Mouse (Mus musculus) frontal cortex, postnatal 14 days (tissue): ENCODE measurements at regions not wholly inside any gene's neighbourhood (a gene's known extent, or its start where the extent isn't known, plus 50 kb on each side); places are given as distances from the start of the nearest gene placed in this dataset.
A peak's percentile ranks its signal among the peaks of the same experiment; 100 is the strongest.

Experiments used
- DNase-seq, 2 experiments: peaks; one replicate each; pipeline ENCODE4 v3.0.0; 2022; ENCODE audit warnings: low spot score in 2 of 2

DNA sequence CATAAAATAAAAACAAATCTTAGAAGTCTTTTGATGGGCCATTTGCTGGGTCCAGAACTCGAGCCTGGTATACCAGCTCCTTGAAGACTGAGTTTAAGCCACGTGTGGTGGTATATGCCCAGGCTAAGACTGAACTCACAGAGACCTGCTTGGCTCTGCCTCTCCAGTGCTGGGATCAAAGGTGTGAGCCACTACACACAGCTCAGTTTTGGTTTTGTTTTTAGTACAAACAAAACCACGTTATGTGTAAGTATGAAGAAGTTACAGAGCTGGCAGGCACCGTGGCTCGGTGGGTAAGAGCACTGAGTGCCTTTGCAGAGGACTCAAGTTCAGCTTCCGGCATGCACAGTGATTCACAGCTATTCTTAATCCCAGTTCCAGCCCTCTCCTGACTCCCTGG, 75.6 kb downstream of the Wdr5 start:
- DNase-seq = no peak

DNA sequence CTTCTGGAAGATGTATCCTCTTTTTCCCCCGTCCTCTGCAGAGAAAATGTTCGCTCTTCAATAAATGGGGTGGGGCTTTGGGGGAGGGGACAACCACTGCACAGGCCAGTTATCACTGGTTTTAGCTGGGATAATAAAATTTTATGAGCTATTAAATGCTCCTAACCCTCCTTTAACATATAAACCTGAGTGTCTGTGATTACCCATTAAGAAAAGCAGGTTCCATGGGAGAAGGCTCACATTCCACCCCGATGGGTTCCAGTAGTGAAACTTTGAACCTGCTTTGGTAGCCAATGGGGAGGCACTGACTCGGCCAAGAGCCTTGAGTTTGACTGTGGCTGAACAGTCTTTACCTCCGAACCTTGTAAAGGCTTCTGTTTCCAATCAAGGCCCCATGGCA, 76.7 kb downstream of the Wdr5 start:
- DNase-seq = no peak

DNA sequence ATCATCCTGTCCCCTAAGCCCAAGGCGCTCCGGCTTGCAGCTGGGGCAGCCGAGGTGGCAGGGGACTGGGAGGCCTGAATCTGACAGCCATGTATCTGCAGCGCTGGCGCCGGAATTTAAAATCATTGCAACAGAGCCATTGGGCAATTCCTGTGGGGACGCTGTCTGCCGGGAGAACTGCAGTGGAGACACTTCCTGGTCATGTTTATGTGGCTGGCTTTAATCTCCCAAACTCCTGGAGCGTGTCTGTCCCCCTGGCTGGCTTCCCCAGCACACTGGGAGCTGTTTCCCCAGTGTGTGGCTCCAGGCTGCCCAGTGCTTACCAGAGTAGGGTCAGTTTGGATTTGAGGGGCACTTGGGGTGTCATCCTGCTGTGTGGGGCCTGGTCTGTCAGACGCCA, 78.4 kb downstream of the Wdr5 start:
- DNase-seq = no peak

DNA sequence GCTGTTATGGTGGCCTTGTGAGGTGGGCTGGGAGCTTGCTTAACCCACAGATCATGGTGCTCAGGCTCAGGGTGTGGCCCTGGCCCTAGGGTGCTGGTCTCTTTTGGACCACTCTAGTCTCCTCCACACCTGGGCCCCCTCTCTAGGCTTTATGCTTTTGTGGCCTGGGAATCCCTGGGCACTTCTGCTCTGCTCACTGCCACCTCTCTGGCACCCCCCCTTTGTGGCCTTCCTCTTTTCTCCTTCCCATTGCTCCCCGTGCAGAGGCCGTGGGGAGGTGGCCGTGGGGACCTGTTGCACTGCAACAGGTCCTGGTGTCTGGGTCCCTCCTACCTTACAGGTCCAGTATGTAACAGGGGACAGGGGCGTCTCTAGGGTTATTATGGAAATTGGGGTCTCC, 80.3 kb downstream of the Wdr5 start:
- DNase-seq = no peak

DNA sequence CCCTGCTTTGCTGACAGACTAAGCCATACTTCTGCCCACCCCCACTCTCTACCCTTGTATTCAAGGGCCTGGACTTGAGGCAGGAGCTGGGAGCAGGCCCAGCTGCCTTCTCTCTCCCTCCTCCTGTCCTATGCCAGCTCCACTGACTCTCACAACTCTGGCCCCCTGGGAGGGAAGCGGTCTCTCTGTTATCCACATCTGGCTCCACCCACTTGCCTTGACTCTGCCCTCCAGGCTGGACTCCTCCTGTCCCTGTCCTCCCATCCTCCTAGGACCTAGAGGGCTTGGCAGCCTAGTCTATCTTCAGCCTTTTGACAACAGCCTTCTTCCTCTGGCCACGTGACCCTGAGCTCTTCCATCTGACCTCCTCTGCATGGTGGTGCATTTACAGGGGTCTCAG, 80.0 kb upstream of the Rxra start:
- no peak for DNase-seq

DNA sequence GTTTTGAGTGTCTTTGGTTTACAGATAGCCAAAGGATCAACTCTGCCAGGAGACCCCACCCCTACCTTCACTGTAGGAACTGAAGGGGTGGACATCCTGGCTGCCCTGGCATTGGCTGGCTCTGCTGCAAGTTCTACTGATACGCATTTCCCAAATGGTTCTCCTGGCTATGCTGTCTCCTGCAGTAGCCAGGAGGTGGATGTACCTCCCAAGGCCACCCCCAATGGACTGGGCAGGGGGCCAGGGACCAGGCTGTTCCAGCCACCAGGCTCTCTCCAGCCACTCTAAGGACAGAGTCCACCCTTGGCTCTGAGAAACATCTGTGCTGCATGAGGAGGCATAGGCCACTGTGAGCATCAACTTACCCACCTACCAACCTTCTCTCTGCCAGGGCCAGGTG, 79.3 kb upstream of the Rxra start:
- no peak for DNase-seq

DNA sequence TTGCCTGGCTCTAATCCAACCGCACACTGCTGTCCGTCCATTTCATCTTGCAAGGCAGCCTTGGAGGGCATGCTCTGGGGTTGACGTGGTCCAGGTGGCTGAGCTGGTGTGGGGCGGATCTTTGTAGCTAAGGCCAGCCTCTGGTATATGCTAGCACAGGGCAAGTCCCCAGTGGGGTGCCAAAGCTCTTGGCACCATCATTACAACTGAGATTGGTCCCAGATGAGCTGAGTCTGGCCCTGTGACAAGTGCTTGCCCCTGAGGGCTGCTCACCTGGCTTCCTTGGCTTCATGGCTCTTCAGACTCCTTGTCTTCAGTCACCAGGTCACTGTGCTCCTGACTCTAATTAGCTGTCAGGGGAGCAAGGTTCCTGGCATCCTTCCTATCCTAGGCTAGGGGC, 78.3 kb upstream of the Rxra start:
- no peak for DNase-seq

DNA sequence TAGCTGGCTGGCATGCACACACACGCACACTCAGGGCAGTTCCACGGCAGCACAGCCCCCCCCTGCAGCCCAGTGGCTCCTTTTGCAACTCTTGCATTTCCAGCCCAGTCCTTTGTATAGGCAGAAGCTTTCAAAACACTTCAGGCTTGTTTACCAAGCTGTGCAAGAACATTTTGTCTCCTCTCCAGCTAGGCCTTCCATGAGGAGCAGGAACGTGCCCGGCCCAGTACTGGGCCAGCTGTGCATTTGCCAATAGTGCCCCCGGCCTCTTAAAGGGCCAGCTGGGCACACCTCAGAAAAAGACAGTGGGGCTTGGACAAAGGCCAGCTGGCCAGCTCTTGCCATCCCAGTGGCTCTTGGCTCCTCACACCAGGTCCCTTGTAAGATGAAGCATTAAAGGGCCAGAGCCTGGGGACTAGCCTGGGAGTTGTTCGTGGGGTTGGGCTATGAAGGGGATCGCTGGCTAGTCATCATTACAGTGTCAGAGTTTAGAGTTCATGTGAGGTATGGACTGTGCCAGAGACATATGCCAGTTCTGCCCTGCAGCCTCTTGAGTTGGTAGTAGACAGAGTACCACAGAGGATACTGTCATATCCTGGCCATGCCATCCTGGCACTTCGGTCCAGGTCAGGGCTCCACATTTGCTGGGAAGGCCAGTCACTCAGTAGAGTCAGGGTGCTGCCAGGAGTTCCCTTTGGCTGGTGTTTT, 77.0 kb upstream of the Rxra start:
- DNase-seq = peak; percentile 44 to 55

DNA sequence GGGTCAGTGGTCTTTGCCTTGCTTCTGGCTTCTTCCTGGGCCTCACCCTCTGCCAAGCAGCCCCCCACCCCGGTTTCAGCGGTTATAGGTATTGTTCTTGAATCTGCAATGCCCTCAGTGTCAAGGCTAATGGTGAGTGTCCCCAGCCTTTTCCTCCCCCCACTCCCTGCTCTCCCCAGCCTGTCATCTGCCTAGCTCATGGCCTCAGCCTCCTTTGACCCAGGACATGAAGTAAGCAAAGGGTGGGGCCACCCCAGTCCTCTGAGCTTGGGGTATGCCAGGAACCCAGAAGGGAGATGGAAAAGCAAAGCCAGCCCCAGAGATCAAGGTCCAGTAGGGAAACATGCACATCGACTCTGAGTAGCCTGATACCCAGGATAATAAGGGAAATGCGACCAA, 76.5 kb upstream of the Rxra start:
- no peak for DNase-seq

DNA sequence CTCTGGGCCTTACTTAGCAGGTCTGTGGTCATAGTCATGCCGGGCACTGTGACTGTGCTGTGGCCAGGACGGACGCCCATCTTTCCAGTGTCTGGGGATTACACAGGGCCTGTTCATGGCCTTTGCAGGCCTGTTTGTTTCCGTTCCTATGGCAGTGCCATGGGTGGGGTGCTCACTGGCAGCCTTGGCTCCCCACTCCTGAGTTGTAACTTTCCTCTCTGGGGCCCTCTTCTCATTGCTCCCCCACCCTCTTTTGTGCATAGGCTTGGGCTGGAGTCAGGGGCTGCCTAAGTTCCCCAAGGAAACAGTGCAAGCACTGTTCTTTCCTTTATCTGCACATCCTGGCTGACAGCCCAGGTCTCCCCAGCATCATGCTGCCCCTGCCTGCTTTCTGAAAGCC, 72.9 kb upstream of the Rxra start:
- DNase-seq = no peak

DNA sequence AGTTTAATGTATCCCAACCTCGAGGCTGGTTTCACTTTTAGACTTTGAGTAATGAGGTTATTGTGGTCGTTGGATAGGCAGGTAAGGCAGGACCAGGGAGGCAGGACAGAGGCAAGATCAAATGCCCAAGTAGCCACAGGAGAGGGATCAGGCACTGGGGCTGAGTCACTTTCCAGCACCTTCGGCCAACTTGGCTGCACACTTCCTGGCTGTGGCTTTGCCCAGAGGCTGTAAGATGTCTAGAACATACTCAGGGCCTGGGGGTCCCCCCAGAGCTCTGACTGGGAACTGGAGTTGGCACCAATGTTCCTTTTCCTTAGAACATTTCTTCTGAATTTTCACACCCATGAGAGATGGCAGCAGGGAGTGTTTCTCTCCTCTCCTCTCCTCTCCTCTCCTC, 71.7 kb upstream of the Rxra start:
- DNase-seq = no peak

DNA sequence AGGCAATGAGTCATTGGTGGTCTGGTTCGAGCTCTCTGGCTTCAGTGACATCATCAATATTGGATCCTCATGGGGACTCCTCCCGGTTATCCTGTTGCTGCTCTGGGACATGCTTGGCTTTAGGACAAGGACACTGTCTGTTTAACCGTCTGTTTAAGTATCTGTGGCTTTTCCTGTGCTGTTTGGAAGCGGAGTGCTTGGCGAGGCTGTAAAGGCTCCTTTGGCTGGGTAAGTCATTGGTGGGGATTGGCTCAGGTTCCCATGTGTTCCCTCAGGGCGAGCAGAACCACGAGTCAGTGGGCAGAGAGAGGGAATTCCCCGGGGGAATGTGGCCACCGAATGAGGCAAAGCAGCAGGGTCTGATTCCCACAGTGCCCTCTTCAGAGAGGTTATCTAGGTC, 69.4 kb upstream of the Rxra start:
- no peak for DNase-seq

DNA sequence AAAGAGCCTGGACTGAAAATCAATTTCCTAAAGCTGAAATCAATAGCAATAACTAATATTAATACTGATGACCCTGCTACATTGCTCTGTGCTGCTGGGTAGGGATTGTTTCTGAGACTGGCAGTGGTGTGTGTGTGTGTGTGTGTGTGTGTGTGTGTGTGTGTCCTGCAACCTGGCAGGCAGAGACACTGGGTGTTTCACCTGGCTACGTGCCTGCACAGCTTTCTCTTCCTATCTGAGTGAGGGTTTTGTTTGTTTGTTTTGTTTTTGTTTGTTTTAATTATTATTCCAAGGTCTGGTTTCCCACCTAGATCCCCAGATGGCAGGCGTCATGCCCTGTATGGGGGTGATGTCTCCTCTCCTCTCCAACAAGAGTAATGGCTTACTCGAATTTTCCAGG, 54.5 kb upstream of the Rxra start:
- DNase-seq = no peak

DNA sequence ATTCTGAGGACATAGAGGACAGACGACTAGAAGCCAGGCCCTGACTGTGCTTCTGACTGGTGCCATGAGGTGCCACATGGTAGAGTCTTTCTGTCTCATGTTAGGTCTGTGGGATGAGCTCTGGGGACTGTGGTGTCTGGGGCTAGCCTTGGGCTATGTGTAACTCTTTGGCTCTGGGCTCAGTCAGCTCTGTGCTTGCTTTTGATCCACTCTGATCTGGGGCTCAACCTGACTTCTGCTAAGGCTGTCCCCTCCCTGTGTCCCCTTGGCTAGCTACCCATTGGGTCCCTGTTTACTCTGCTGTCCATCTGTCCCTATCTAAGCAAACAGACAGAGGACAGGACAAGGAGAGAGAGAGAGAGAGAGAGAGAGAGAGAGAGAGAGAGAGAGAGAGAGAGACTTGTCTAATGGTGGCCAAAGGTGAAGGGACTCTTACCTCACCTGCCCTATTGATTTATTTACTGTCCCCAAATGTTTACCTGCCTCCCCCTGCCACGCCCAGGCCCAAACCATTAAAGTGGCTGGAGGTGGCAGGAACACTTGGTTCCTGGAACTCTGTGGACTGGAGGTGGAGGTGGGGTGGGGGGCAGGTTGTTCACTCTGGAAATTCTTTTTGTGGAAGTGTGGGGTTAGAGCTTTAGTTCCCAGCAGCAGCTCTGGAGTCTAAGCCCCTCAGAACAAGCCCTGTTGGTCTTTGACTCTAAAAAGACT, 51.4 kb upstream of the Rxra start:
- no peak for DNase-seq
